Mouse (Mus musculus): ENCODE data around the gene Tmem214. TPM values are rescaled to one million over a fixed set of nuclear protein-coding genes. Genes with fewer than 3 reads are reported as not detected.
A peak's percentile ranks its signal among the peaks of the same experiment; 100 is the strongest.

Tmem214 gene
- polyA plus RNA-seq, 1 experiment from 2014 or later = 93.7 TPM

DNA sequence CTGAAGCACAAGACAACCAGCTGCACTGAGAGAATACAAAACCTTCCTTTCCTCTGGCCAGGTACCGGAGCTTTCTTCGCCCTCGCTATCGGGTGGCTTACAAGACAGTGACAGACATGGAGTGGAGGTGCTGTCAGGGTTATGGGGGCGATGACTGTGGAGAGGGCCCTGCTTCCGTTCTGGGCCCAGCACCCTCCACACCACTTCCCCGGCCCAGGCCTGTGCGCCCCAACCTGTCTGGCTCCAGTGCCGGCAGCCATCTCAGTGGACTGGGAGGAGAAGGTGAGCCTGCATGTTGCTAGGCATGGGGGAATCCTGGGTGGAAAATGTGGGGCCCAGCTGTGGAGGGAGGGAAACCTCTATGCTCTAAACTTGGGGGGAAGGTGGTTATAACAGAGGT, 47.6 kb downstream of the Tmem214 start:
- no peaks in the 10 kb centered on the region for H3K27me3 ChIP-seq (ENCODE audit: control insufficient read depth, insufficient read depth, low read length)
- WGBS = 35% methylated on average over 9 of the region's 9 CpGs
- no peak for ATAC-seq (ENCODE audit: insufficient read depth, low FRiP score)
- peaks cover 10% of the 10 kb centered on the region for H3K36me3 ChIP-seq (ENCODE audit: control insufficient read depth, insufficient read depth, low read length)
- peaks cover 32% of the 10 kb centered on the region for H3K4me1 ChIP-seq (ENCODE audit: control insufficient read depth, insufficient read depth, low read length)
- peak overlapping the region; percentile 55 for H3K4me3 ChIP-seq (replicated peaks; ENCODE audit: low read length)
- H3K4me2 ChIP-seq (ENCODE audit: low read depth, low read length) = peak overlapping the region; percentile 75
- peak overlapping the region; percentile 98 for H3K27ac ChIP-seq (ENCODE audit: low read length)
- H3K9me3 ChIP-seq (replicated peaks; ENCODE audit: control insufficient read depth, low read length) = no peaks in the 10 kb centered on the region
- peak overlapping the region; percentile 74 for H3K9ac ChIP-seq (ENCODE audit: low read length)

DNA sequence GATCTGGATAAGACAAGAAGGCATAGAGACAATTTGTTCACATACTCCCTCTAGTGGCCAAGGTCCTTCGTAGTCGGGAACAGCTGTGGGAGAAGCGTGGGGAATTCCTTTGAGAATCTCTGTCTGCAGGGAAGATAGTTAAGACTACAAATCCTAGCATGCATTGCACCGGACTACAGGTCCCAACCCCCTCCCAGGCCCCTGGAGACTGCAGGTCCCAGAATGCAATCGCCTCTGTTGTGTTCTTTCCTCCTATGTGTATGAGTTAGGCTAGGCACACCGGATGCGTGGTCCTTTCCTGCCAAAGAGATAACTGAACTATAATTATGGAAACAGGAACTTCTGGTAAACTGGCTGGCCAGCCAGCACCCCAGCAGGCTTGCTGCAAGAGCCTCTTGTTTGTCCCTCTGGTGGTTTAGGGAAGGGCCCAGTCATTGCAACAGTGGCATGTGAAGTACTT, 48.2 kb downstream of the Tmem214 start:
- H3K9me3 ChIP-seq (replicated peaks; ENCODE audit: control insufficient read depth, low read length) = no peaks in the 10 kb centered on the region
- H3K4me2 ChIP-seq (ENCODE audit: low read depth, low read length) = peak overlapping the region; percentile 75
- H3K4me1 ChIP-seq (ENCODE audit: control insufficient read depth, insufficient read depth, low read length) = peaks cover 34% of the 10 kb centered on the region
- peak overlapping the region; percentile 74; the same call in 1 of the 2 replicates for H3K9ac ChIP-seq (ENCODE audit: low read length)
- peak overlapping the region; percentile 98; the same call in 1 of the 2 replicates for H3K27ac ChIP-seq (ENCODE audit: low read length)
- WGBS = 4% methylated on average over 7 of the region's 7 CpGs
- H3K36me3 ChIP-seq (ENCODE audit: control insufficient read depth, insufficient read depth, low read length) = peaks cover 10% of the 10 kb centered on the region
- peak; percentile 57 for ATAC-seq (ENCODE audit: insufficient read depth, low FRiP score)
- peak overlapping the region; percentile 55 for H3K4me3 ChIP-seq (replicated peaks; ENCODE audit: low read length)
- no peaks in the 10 kb centered on the region for H3K27me3 ChIP-seq (ENCODE audit: control insufficient read depth, insufficient read depth, low read length)

DNA sequence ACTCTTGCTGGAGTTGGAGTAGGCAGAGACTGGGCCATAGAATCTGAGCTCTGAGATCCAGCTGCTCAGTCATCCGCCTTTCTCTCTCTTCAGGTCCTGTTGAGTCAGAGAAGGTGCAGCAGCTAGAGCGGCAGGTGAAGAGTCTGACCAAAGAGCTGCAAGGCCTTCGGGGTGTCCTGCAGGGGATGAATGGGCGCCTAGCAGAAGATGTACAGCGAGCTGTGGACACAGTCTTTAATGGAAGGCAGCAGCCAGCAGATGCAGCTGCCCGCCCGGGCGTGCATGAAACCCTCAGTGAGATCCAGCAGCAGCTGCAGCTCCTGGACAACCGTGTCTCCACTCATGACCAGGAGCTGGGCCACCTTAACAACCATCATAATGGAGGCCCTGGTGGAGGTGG, 49.0 kb downstream of the Tmem214 start:
- Histone ChIP-seq H3K4me1 (ENCODE audit: control insufficient read depth, insufficient read depth, low read length) (peaks cover 38% of the 10 kb centered on the region), H3K9ac (ENCODE audit: low read length) (peak overlapping the region; percentile 32; the same call in 1 of the 2 replicates), H3K36me3 (ENCODE audit: control insufficient read depth, insufficient read depth, low read length) (peaks cover 10% of the 10 kb centered on the region), H3K4me3 (replicated peaks; ENCODE audit: low read length) (no peak overlapping the region), H3K9me3 (replicated peaks; ENCODE audit: control insufficient read depth, low read length) (no peaks in the 10 kb centered on the region), H3K27ac (ENCODE audit: low read length) (no peak overlapping the region), H3K27me3 (ENCODE audit: control insufficient read depth, insufficient read depth, low read length) (no peaks in the 10 kb centered on the region), H3K4me2 (ENCODE audit: low read depth, low read length) (no peak overlapping the region)
- no peak for ATAC-seq (ENCODE audit: insufficient read depth, low FRiP score)
- 90% methylated on average over 9 of the region's 9 CpGs for WGBS

DNA sequence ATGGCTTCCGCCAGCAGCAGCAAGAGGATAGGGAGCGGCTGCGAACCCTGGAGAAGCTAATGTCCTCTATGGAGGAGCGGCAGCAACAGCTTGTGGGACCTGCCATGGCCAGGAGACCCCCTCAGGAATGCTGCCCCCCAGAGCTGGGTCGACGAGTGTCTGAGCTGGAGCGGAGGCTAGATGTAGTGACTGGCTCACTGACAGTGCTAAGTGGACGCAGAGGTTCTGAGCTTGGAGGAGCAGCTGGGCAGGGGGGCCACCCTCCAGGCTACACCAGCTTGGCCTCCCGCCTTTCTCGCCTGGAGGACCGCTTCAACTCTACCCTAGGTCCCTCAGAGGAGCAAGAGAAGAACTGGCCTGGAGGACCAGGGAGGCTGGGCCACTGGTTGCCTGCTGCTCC, 49.5 kb downstream of the Tmem214 start:
- WGBS = 87% methylated on average over 11 of the region's 11 CpGs
- Histone ChIP-seq H3K4me2 (ENCODE audit: low read depth, low read length) (no peak overlapping the region), H3K27ac (ENCODE audit: low read length) (no peak overlapping the region), H3K27me3 (ENCODE audit: control insufficient read depth, insufficient read depth, low read length) (no peaks in the 10 kb centered on the region), H3K9me3 (replicated peaks; ENCODE audit: control insufficient read depth, low read length) (no peaks in the 10 kb centered on the region), H3K9ac (ENCODE audit: low read length) (peak overlapping the region; percentile 32; the same call in 1 of the 2 replicates), H3K4me1 (ENCODE audit: control insufficient read depth, insufficient read depth, low read length) (peaks cover 38% of the 10 kb centered on the region), H3K36me3 (ENCODE audit: control insufficient read depth, insufficient read depth, low read length) (peaks cover 10% of the 10 kb centered on the region), H3K4me3 (replicated peaks; ENCODE audit: low read length) (no peak overlapping the region)
- no peak for ATAC-seq (ENCODE audit: insufficient read depth, low FRiP score)

DNA sequence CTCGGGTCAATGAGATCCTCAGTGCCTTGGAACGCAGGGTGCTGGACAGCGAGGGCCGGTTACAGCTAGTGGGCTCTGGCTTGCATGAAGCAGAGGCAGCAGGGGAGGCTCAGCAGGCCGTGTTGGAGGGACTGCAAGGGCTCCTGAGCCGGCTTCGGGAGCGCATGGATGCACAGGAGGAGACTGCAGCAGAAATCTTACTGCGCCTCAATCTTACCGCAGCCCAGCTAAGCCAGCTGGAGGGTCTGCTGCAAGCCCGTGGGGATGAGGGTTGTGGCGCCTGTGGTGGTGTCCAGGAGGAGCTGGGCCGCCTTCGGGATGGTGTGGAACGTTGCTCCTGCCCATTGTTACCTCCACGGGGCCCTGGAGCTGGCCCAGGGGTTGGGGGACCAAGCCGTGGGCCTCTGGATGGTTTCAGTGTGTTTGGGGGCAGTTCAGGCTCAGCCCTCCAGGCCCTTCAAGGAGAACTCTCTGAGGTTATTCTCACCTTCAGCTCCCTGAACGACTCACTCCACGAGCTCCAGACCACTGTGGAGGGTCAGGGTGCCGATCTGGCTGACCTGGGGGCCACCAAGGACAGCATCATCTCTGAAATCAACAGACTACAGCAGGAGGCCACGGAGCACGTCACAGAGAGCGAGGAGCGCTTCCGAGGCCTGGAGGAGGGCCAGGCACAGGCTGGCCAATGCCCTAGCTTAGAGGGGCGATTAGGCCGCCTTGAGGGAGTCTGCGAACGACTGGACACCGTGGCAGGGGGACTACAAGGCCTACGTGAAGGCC, 50.3 kb downstream of the Tmem214 start:
- Histone ChIP-seq H3K36me3 (ENCODE audit: control insufficient read depth, insufficient read depth, low read length) (peaks cover 10% of the 10 kb centered on the region), H3K4me3 (replicated peaks; ENCODE audit: low read length) (no peak overlapping the region), H3K9ac (ENCODE audit: low read length) (peak overlapping the region; percentile 46), H3K27ac (ENCODE audit: low read length) (0 out of 2 replicates have a peak overlapping the region, but pooled peaks have one; percentile 34), H3K4me2 (ENCODE audit: low read depth, low read length) (no peak overlapping the region), H3K27me3 (ENCODE audit: control insufficient read depth, insufficient read depth, low read length) (no peaks in the 10 kb centered on the region), H3K4me1 (ENCODE audit: control insufficient read depth, insufficient read depth, low read length) (peaks cover 39% of the 10 kb centered on the region), H3K9me3 (replicated peaks; ENCODE audit: control insufficient read depth, low read length) (no peaks in the 10 kb centered on the region)
- no peak for ATAC-seq (ENCODE audit: insufficient read depth, low FRiP score)
- 86% methylated on average over 31 of the region's 31 CpGs for WGBS

DNA sequence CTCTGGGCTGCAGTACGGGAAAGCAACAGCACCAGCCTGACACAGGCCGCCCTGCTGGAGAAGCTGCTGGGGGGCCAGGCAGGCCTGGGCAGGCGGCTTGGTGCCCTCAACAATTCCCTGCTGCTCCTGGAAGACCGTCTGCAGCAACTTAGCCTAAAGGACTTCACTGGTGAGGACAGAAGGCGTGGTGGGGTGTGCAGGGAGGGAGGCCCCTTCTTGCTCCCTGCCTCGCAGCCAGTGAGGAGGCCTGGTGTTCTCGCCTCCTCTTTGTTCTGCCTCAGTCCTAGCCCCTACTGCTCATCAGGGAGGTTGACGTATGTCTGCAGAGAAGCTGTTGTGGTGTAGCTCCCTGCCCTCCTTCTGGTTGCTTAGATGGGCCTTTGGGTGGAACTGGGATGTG, 50.9 kb downstream of the Tmem214 start:
- Histone ChIP-seq H3K4me2 (ENCODE audit: low read depth, low read length) (no peak overlapping the region), H3K9me3 (replicated peaks; ENCODE audit: control insufficient read depth, low read length) (no peaks in the 10 kb centered on the region), H3K27ac (ENCODE audit: low read length) (0 out of 2 replicates have a peak overlapping the region, but pooled peaks have one; percentile 34), H3K27me3 (ENCODE audit: control insufficient read depth, insufficient read depth, low read length) (no peaks in the 10 kb centered on the region), H3K9ac (ENCODE audit: low read length) (peak overlapping the region; percentile 46), H3K36me3 (ENCODE audit: control insufficient read depth, insufficient read depth, low read length) (peaks cover 10% of the 10 kb centered on the region), H3K4me1 (ENCODE audit: control insufficient read depth, insufficient read depth, low read length) (peaks cover 39% of the 10 kb centered on the region), H3K4me3 (replicated peaks; ENCODE audit: low read length) (no peak overlapping the region)
- WGBS = 82% methylated on average over 8 of the region's 8 CpGs
- ATAC-seq (ENCODE audit: insufficient read depth, low FRiP score) = no peak

DNA sequence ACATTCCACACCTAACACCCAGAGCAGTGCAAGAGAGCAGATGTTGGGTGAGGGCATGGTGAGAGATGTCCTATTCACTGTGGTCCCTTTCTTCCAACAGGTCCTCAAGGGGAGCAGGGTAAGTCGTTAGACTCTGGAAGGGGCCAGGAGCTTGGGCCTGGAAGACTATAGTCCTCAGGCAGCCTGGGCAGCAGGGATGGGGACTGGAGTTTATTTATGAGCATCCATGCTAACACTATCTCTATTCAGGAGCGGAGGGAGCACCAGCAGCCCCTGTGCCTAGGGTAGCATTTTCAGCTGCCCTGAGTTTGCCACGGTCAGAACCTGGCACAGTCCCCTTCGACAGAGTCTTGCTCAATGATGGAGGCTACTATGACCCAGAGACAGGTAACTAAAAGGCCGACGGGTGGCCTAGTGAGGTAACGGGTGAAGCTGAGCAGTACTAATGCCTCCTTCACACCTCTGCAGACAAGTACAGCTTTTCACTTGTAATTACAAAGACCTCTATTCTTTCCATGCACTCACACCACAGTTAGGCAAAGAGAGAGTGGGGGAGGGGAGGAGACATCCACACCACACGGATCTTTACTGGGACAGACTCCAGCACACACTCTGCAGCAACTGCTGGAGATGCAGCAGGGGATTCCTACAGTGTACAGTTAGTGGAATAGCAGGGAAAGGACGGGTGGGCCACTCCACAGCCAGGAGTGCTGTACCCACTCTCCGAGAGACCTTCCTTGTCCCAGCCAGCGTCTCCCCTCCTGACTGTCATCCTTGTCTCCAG, 52.2 kb downstream of the Tmem214 start:
- peaks cover 39% of the 10 kb centered on the region for H3K4me1 ChIP-seq (ENCODE audit: control insufficient read depth, insufficient read depth, low read length)
- WGBS = 70% methylated on average over 11 of the region's 11 CpGs
- H3K4me2 ChIP-seq (ENCODE audit: low read depth, low read length) = no peak overlapping the region
- H3K9me3 ChIP-seq (replicated peaks; ENCODE audit: control insufficient read depth, low read length) = no peaks in the 10 kb centered on the region
- no peak overlapping the region for H3K4me3 ChIP-seq (replicated peaks; ENCODE audit: low read length)
- H3K27ac ChIP-seq (ENCODE audit: low read length) = peak overlapping the region; percentile 0; the same call in 1 of the 2 replicates
- H3K36me3 ChIP-seq (ENCODE audit: control insufficient read depth, insufficient read depth, low read length) = peaks cover 10% of the 10 kb centered on the region
- no peaks in the 10 kb centered on the region for H3K27me3 ChIP-seq (ENCODE audit: control insufficient read depth, insufficient read depth, low read length)
- ATAC-seq (ENCODE audit: insufficient read depth, low FRiP score) = no peak
- 0 out of 2 replicates have a peak overlapping the region, but pooled peaks have one; percentile 9 for H3K9ac ChIP-seq (ENCODE audit: low read length)

DNA sequence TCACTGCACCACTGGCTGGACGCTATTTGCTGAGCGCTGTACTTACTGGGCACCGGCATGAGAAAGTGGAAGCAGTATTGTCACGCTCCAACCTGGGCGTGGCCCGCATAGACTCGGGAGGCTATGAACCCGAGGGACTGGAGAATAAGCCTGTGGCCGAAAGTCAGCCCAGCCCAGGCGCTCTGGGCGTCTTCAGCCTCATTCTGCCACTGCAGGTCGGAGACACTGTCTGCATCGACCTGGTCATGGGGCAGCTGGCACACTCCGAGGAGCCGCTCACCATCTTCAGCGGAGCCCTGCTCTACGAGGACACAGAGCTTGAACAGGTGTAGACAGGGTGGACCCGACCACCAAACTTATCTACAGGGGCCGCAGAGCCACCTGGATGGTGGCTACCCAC, 52.8 kb downstream of the Tmem214 start:
- H3K27me3 ChIP-seq (ENCODE audit: control insufficient read depth, insufficient read depth, low read length) = no peaks in the 10 kb centered on the region
- 49% methylated on average over 19 of the region's 19 CpGs for WGBS
- peak; percentile 1; the same call in 1 of the 2 replicates for ATAC-seq (ENCODE audit: insufficient read depth, low FRiP score)

More for the DNA sequence above, 52.8 kb downstream of the Tmem214 start:
- Histone ChIP-seq H3K36me3 (ENCODE audit: control insufficient read depth, insufficient read depth, low read length) (peaks cover 10% of the 10 kb centered on the region), H3K27ac (ENCODE audit: low read length) (peak overlapping the region; percentile 0; the same call in 1 of the 2 replicates), H3K4me2 (ENCODE audit: low read depth, low read length) (peak overlapping the region; percentile 79), H3K9me3 (replicated peaks; ENCODE audit: control insufficient read depth, low read length) (no peaks in the 10 kb centered on the region), H3K9ac (ENCODE audit: low read length) (peak overlapping the region; percentile 40), H3K4me1 (ENCODE audit: control insufficient read depth, insufficient read depth, low read length) (peaks cover 39% of the 10 kb centered on the region), H3K4me3 (replicated peaks; ENCODE audit: low read length) (peak overlapping the region; percentile 54)
